Mouse (Mus musculus) cerebellum, adult 9-11 months (tissue): ENCODE data around the gene 4933424G06Rik.

Source experiments
- DNase-seq: peaks from one replicate; pipeline ENCODE4 v3.0.0; 2022

Gene 4933424G06Rik

GRCm38 (mm10) chr1:36772198-36772934, 62.4 kb downstream of the 4933424G06Rik start:
- no peak for DNase-seq

DNA sequence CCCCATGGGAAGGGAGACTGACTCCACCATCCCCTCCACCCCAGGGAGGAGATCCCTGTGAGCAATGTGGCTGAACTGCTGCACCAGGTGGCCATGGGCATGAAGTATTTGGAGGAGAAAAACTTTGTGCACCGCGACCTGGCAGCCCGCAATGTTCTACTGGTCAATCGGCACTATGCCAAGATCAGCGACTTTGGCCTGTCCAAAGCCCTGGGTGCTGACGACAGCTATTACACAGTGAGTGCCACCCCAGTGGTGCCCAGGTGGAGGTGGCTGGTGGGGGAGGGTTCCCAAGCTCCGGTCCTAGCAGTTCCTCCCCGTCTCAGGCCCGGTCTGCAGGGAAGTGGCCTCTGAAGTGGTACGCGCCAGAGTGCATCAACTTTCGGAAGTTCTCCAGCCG, 70.8 kb downstream of the 4933424G06Rik start:
- no peak for DNase-seq

DNA sequence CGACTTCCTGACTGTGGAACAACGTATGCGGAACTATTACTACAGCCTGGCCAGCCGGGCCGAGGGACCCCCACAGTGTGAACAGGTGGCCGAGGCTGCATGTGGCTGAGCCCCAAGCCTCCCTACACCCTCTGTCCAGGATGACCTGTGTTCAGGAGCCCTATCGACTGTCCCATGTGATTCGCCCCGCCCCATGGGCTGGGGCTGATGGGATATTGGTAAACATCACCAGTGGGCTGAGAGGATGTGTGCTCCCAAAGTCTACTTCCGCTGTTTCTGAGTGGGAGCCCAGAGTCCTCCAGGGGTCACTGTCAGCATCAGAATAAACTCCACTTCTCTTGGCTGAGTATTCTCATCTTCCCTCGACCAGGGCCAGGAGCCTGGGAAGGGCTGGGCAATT, 72.5 kb downstream of the 4933424G06Rik start:
- DNase-seq: peak; percentile 45

DNA sequence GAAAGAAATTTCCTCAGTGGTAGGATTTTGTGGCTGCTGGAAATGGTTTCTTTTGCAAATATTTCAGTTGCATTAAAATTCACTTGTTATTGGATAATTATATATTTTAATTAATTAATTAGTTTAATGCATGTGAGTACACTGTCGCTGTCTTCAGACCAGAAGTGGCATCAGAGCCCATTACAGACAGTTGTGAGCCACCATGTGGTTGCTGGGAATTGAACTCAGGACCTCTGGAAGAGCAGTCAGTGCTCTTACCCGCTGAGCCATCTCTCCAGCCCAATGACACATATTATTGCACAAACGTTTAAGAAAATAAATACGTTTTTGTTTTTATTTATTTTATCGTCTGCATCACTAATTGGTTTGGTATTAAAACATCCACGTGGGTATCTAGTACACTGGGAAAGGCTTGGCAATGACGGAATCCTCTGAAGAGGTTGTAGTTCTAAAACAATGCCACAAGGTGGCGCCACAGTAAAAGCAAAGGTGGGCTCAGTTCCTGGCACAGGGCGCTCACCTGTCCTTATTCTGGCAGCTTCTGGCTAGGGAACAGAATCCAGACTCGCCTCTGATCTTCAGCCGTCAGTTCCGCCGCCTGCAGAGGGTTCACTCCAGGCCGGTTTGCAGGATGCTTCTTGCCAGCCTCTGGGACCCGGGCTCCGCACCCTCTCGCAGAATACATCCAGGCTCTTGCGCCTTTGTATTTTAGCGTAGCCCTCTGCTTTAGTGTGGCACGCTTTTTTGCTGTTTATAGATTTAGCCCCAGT, 74.6 kb downstream of the 4933424G06Rik start:
- DNase-seq: peak; percentile 91

DNA sequence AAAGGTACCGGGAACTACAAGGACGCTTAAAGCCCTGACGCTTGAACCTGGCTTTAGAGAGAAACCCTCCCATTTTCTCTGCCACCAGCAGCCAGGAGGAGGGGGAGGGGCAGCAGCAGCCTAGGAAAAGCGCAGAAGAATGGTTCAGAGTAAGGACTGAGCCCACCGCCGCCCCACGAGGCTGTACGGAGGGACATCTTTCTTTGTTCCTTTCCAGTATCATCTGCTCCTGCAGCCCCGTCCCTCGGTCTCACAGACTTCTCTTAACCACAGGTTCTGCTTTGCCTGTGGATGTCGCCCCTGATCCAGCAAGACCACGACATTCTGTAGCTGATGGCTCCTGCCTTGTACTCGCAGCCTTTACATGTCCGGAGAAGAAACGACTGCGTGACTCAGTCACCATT, 75.3 kb downstream of the 4933424G06Rik start:
- peak; percentile 40 for DNase-seq

GRCm38 (mm10) chr1:36786377-36786776, 76.4 kb downstream of the 4933424G06Rik start:
- no peak for DNase-seq

DNA sequence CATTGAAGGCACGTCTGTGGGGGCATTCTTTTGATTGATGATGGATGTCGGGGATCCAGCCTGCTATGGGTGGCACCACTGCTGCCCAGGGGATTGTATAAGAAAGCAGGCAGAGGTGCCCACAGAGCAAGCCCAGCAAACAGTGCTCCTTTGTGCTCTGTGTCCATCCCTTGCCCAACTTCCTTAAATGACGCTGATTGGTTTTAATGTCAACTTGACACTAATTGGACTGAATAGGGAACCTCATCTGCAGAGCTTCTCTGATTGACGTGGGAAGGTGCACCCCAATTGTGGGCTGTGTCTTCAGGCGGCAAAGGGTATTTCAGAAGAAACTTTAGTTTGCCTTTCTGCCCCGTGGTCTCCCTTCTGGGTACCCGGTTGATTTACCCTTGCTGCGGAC, 79.5 kb downstream of the 4933424G06Rik start:
- no peak for DNase-seq

- DNase-seq: no peak
Measured at GRCm38 (mm10) chr1:36796711-36797110, 86.8 kb downstream of the 4933424G06Rik start.

GRCm38 (mm10) chr1:36797481-36797880, 87.5 kb downstream of the 4933424G06Rik start:
- DNase-seq: no peak

DNA sequence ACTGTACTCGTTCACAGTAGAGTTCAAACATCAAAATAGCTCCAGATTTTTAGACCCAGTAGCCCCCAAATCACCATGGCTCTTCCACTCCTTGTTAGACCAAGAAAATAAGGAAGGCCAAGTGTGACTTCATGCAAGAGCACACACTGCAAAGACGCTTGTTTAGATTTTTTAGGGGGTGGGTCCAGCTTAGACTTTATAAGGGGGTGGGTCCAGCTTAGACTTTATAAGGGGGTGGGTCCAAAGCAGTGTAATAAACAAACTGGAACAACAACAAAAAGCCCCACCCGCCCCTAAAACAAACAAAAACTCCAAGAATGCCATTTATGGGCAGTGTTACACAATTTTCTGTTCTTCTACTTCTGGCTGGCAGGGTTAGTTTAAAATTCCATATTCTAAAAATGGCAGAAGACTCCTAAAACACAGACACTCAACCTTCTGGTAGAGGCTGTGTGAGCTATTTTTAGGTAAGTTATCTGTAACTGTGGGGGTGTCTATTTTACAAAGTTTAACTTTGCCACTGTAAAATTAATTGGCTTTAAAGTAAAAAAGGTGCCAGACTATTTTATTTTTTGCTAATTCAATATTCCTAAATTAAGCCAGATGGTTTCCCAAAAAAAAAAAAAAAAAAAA, 90.5 kb downstream of the 4933424G06Rik start:
- no peak for DNase-seq

GRCm38 (mm10) chr1:36804259-36804658, 94.3 kb downstream of the 4933424G06Rik start:
- no peak for DNase-seq

- DNase-seq: no peak
Measured at GRCm38 (mm10) chr1:36804833-36805232, 94.9 kb downstream of the 4933424G06Rik start.

GRCm38 (mm10) chr1:36806181-36806905, 96.4 kb downstream of the 4933424G06Rik start:
- no peak for DNase-seq

DNA sequence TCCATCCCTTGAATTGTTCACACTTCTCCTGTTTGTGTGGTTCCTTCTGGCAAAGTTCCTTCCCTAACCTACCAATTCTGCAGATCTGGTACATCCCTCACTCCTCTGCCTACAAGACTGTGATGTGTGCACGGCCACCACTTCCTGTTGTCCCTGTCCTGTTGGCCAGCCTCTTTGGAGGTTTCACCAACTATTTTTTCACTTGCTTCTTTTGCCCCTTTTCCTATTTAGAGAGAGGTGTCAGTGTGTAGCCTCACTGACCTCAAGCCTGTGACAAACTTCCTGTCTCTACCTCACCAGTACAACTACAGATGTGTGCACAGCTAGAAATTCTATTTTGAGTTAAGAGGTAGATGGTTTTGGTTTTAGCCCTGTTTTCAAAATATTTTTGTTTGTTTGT, 97.1 kb downstream of the 4933424G06Rik start:
- DNase-seq: no peak
